Comparison of ENCODE assay signal across 17 mouse cellular contexts in genomic region chr11:106588781-106589180, GRCm38 (mm10). TPM values are rescaled to one million over a fixed set of nuclear protein-coding genes. Genes with fewer than 3 reads are reported as not detected.
A peak's percentile ranks its signal among the peaks of the same experiment; 100 is the strongest.
DNase-seq lines count a peak whose midpoint lies in the region; ATAC-seq lines count a peak whose summit lies in the region.
"Had no signal": no experiment of that assay in that cellular context is flagged by ENCODE, and none has a peak within 500 bp of the region (broad histone marks: within the 10 kb centered on the region; RNA-seq: fewer than 3 reads in every experiment).

No protein-coding gene starts in this region.

- no peak for ATAC-seq in lung, embryonic 16.5 days (ENCODE audit: low read depth)
- no peak for ATAC-seq in heart, embryonic 13.5 days (ENCODE audit: extremely low read depth, insufficient number of reproducible peaks, low FRiP score, low TSS enrichment)
- ATAC-seq: midbrain, embryonic 13.5 days had no signal

- intact Hi-C loops in gastrocnemius, postnatal 14 days (cut with DNase I; ENCODE audit: low total_unique reads): no loop called here

- 28% methylated on average over 8 of the region's 8 CpGs for WGBS in lung, embryonic 16.5 days
- WGBS in heart, embryonic 13.5 days: 16% methylated on average over 8 of the region's 8 CpGs

- H3K36me3 ChIP-seq in lung, embryonic 16.5 days (ENCODE audit: control insufficient read depth, insufficient read depth, low read length): peaks cover 6% of the 10 kb centered on the region
- H3K36me3 ChIP-seq in heart, embryonic 13.5 days: peaks cover 13% of the 10 kb centered on the region
- H3K36me3 ChIP-seq: midbrain, embryonic 13.5 days; stomach, embryonic 15.5 days had no signal

- no peaks in the 10 kb centered on the region for H3K27me3 ChIP-seq in lung, embryonic 16.5 days (ENCODE audit: control insufficient read depth, insufficient read depth, low read depth, low read length)
- H3K27me3 ChIP-seq in heart, embryonic 13.5 days (replicated peaks): no peaks in the 10 kb centered on the region
- H3K27me3 ChIP-seq: kidney, embryonic 15.5 days; liver, embryonic 13.5 days; midbrain, embryonic 13.5 days; stomach, embryonic 15.5 days had no signal

- H3K9ac ChIP-seq in lung, embryonic 16.5 days (ENCODE audit: low read length): peak overlapping the region; percentile 39; the same call in 1 of the 2 replicates
- 0 out of 2 replicates have a peak overlapping the region, but pooled peaks have one; percentile 37 for H3K9ac ChIP-seq in heart, embryonic 13.5 days
- H3K9ac ChIP-seq: hindbrain, embryonic 14.5 days; kidney, embryonic 15.5 days; liver, embryonic 13.5 days; midbrain, embryonic 13.5 days; stomach, embryonic 15.5 days had no signal

- H3K4me2 ChIP-seq in lung, embryonic 16.5 days (ENCODE audit: low read depth, low read length): no peak overlapping the region
- peak overlapping the region; percentile 13 for H3K4me2 ChIP-seq in heart, embryonic 13.5 days
- H3K4me2 ChIP-seq: hindbrain, embryonic 14.5 days; kidney, embryonic 15.5 days; liver, embryonic 13.5 days; midbrain, embryonic 13.5 days; stomach, embryonic 15.5 days had no signal

- H3K4me3 ChIP-seq in lung, embryonic 16.5 days (ENCODE audit: low read length): no peak overlapping the region
- no peak overlapping the region for H3K4me3 ChIP-seq in heart, embryonic 13.5 days
- H3K4me3 ChIP-seq: kidney, embryonic 15.5 days; layer of hippocampus, adult 2 months; liver, embryonic 13.5 days; midbrain, embryonic 13.5 days; stomach, embryonic 15.5 days had no signal

- no peaks in the 10 kb centered on the region for H3K9me3 ChIP-seq in lung, embryonic 16.5 days (ENCODE audit: control insufficient read depth, low read length)
- H3K9me3 ChIP-seq in heart, embryonic 13.5 days: no peaks in the 10 kb centered on the region
- H3K9me3 ChIP-seq: kidney, embryonic 15.5 days; liver, embryonic 13.5 days; midbrain, embryonic 13.5 days; stomach, embryonic 15.5 days had no signal

- peak; percentile 53 for DNase-seq in gastrocnemius, adult 18-20 months (ENCODE audit: low spot score)
- DNase-seq in gastrocnemius, postnatal 14 days: no peak
- no peak for DNase-seq in lung, postnatal 36 days
- DNase-seq in kidney, adult 11 months: no peak
- no peak for DNase-seq in kidney, adult 8-10 months
- DNase-seq in urinary bladder, adult 18-20 months (ENCODE audit: low spot score in 2 of 2): no peak
- DNase-seq: cerebellum, postnatal 10 days; liver, embryonic 13.5 days; lung, postnatal 14 days; thymus, postnatal 14 days had no signal

- H3K4me1 ChIP-seq in lung, embryonic 16.5 days (replicated peaks; ENCODE audit: control insufficient read depth, insufficient read depth, low read length): peaks cover 8% of the 10 kb centered on the region
- peaks cover 45% of the 10 kb centered on the region for H3K4me1 ChIP-seq in heart, embryonic 13.5 days
- H3K4me1 ChIP-seq: midbrain, embryonic 13.5 days; stomach, embryonic 15.5 days had no signal

- no peak overlapping the region for H3K27ac ChIP-seq in lung, embryonic 16.5 days (ENCODE audit: low read length)
- H3K27ac ChIP-seq in heart, embryonic 13.5 days (replicated peaks): no peak overlapping the region
- H3K27ac ChIP-seq: hindbrain, embryonic 14.5 days; kidney, embryonic 15.5 days; liver, embryonic 13.5 days; midbrain, embryonic 13.5 days; stomach, embryonic 15.5 days had no signal

RNA-seq across cellular contexts. Expression of gene Tex2, which starts 24.4 kb away (rescaled TPM):
- 10 to 100 TPM; 64.8 to 69.4 TPM for total RNA-seq in gastrocnemius, adult 18-20 months (2021)
- 10 to 100 TPM; 25.2 to 26.5 TPM for total RNA-seq in gastrocnemius, postnatal 14 days (2021)
- polyA plus RNA-seq in lung, embryonic 16.5 days (2015; fragmentation: Nextera tagmentation; extraction: Ambion mirVana): 10.4 and 11.5 TPM in 2 replicates
- polyA plus RNA-seq in heart, embryonic 13.5 days (2015; fragmentation: Nextera tagmentation; extraction: Ambion mirVana): 12.3 and 13.1 TPM in 2 replicates
